14 mouse cellular contexts compared by ENCODE assay signal in the genomic region with DNA sequence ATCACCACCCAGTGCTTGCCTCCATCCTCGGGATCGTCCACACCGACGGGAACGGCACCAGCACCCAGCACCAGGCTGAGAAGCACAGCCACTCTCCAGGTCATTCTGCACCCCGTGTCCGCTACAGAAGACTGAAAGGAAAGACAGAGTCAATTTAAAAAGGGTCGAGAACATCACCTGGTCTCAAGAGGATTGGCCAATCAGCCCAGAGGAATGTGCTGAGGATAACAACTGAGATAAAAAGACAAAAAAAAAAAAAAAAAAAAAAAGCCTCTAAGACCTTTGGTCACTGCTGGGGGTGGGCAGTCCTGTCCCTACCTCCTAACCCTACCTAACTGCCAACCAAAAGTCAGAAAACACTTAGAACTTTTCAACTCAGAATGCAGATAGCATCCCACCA.
"Had no signal": no experiment of that assay in that cellular context is flagged by ENCODE, and none has a peak within 500 bp of the region (broad histone marks: within the 10 kb centered on the region; RNA-seq: fewer than 3 reads in every experiment).

No protein-coding gene starts in this region.

- H3K4me1 ChIP-seq: neural tube, embryonic 15.5 days had no signal

- H3K9ac ChIP-seq: limb, embryonic 15.5 days; liver, embryonic 12.5 days; lung, embryonic 14.5 days; neural tube, embryonic 15.5 days had no signal

- DNase-seq: layer of hippocampus, adult 9-11 months; layer of hippocampus, postnatal 36 days; lung, embryonic 14.5 days; lung, postnatal 10 days; lung, postnatal 4 days; midbrain, embryonic 14.5 days; right cerebral cortex, adult 18-20 months; right cerebral cortex, postnatal 25 days; thymus, postnatal 4 days had no signal

- H3K4me2 ChIP-seq: limb, embryonic 15.5 days; liver, embryonic 12.5 days; lung, embryonic 14.5 days; neural tube, embryonic 15.5 days had no signal

- H3K27me3 ChIP-seq: limb, embryonic 15.5 days; liver, embryonic 12.5 days; neural tube, embryonic 15.5 days had no signal

- H3K27ac ChIP-seq: limb, embryonic 15.5 days; liver, embryonic 12.5 days; midbrain, embryonic 10.5 days; neural tube, embryonic 15.5 days had no signal

- H3K36me3 ChIP-seq: liver, embryonic 12.5 days had no signal

- H3K4me3 ChIP-seq: limb, embryonic 15.5 days; liver, embryonic 12.5 days; midbrain, embryonic 10.5 days; myocyte; neural tube, embryonic 15.5 days had no signal

- H3K9me3 ChIP-seq: limb, embryonic 15.5 days; liver, embryonic 12.5 days; midbrain, embryonic 10.5 days; neural tube, embryonic 15.5 days had no signal

- ATAC-seq: liver, embryonic 12.5 days had no signal
